Mouse (Mus musculus) bone marrow macrophage, adult 2 months (primary cell): ENCODE results near the gene Ift122.

Experiments
- CTCF ChIP-seq: IDR thresholded peaks from 2 replicates; pipeline ENCODE4 v1.5.1; 2012; ENCODE audit warnings: low read depth, mild to moderate bottlenecking, low read length, moderate library complexity
- POLR2A ChIP-seq: IDR thresholded peaks from 2 replicates; pipeline ENCODE4 v1.6.1; 2012; ENCODE audit warnings: mild to moderate bottlenecking, low read depth, low read length, borderline replicate concordance

- TF ChIP-seq CTCF (no peak), POLR2A (no peak)
Measured at GRCm38 (mm10) chr6:115913482-115913881, 60.2 kb downstream of the Ift122 start.
